Mouse (Mus musculus): ENCODE measurements around the gene Efna5. TPM values are rescaled to one million over a fixed set of nuclear protein-coding genes. Genes with fewer than 3 reads are reported as not detected.

Gene Efna5
- polyA plus RNA-seq, 1 experiment from 2014 or later: 11.5 TPM

GRCm38 (mm10) chr17:62735943-62736342, 145.2 kb downstream of the Efna5 start:
- H3K4me2 ChIP-seq (ENCODE audit: low read depth, low read length): peak overlapping the region; percentile 22; the same call in 1 of the 2 replicates
- no peak overlapping the region for H3K9ac ChIP-seq (ENCODE audit: low read length)
- no peak overlapping the region for H3K4me3 ChIP-seq (ENCODE audit: low read length)
- peaks cover 5% of the 10 kb centered on the region; the same call in 1 of the 2 replicates for H3K4me1 ChIP-seq (replicated peaks; ENCODE audit: control insufficient read depth, insufficient read depth, low read length)
- H3K27ac ChIP-seq (ENCODE audit: low read length): no peak overlapping the region
- H3K9me3 ChIP-seq (ENCODE audit: control insufficient read depth, low read length): no peaks in the 10 kb centered on the region
- 16% methylated on average over 11 of the region's 11 CpGs for WGBS
- no peaks in the 10 kb centered on the region for H3K27me3 ChIP-seq (ENCODE audit: control insufficient read depth, insufficient read depth, low read depth, low read length)
- H3K36me3 ChIP-seq (ENCODE audit: control insufficient read depth, insufficient read depth, low read length): no peaks in the 10 kb centered on the region
- ATAC-seq (ENCODE audit: low read depth): peak; percentile 57; the same call in 1 of the 2 replicates

- Histone ChIP-seq H3K4me2 (ENCODE audit: low read depth, low read length) (no peak overlapping the region), H3K9ac (ENCODE audit: low read length) (no peak overlapping the region), H3K27me3 (ENCODE audit: control insufficient read depth, insufficient read depth, low read depth, low read length) (no peaks in the 10 kb centered on the region), H3K4me3 (ENCODE audit: low read length) (no peak overlapping the region), H3K27ac (ENCODE audit: low read length) (no peak overlapping the region), H3K9me3 (ENCODE audit: control insufficient read depth, low read length) (no peaks in the 10 kb centered on the region), H3K4me1 (replicated peaks; ENCODE audit: control insufficient read depth, insufficient read depth, low read length) (peaks cover 5% of the 10 kb centered on the region; the same call in 1 of the 2 replicates), H3K36me3 (ENCODE audit: control insufficient read depth, insufficient read depth, low read length) (no peaks in the 10 kb centered on the region)
- no peak for ATAC-seq (ENCODE audit: low read depth)
- 30% methylated on average over 10 of the region's 10 CpGs for WGBS
These were observed 146.2 kb downstream of the Efna5 start for GRCm38 (mm10) chr17:62734901-62735300.

- Histone ChIP-seq H3K9ac (ENCODE audit: low read length) (no peak overlapping the region), H3K36me3 (ENCODE audit: control insufficient read depth, insufficient read depth, low read length) (no peaks in the 10 kb centered on the region), H3K27ac (ENCODE audit: low read length) (no peak overlapping the region), H3K4me3 (ENCODE audit: low read length) (no peak overlapping the region), H3K4me1 (replicated peaks; ENCODE audit: control insufficient read depth, insufficient read depth, low read length) (peaks cover 5% of the 10 kb centered on the region; the same call in 1 of the 2 replicates), H3K9me3 (ENCODE audit: control insufficient read depth, low read length) (no peaks in the 10 kb centered on the region), H3K4me2 (ENCODE audit: low read depth, low read length) (no peak overlapping the region), H3K27me3 (ENCODE audit: control insufficient read depth, insufficient read depth, low read depth, low read length) (no peaks in the 10 kb centered on the region)
- ATAC-seq (ENCODE audit: low read depth): peak; percentile 56; the same call in 1 of the 2 replicates
- WGBS: 45% methylated on average over 4 of the region's 4 CpGs
These were observed 147.1 kb downstream of the Efna5 start for GRCm38 (mm10) chr17:62734067-62734466.

- H3K27me3 ChIP-seq (ENCODE audit: control insufficient read depth, insufficient read depth, low read depth, low read length): no peaks in the 10 kb centered on the region
- H3K9me3 ChIP-seq (ENCODE audit: control insufficient read depth, low read length): no peaks in the 10 kb centered on the region
- H3K4me1 ChIP-seq (replicated peaks; ENCODE audit: control insufficient read depth, insufficient read depth, low read length): no peaks in the 10 kb centered on the region; the same call in 1 of the 2 replicates
- H3K4me2 ChIP-seq (ENCODE audit: low read depth, low read length): no peak overlapping the region
- WGBS: 65% methylated on average over 10 of the region's 10 CpGs
- ATAC-seq (ENCODE audit: low read depth): no peak
- H3K27ac ChIP-seq (ENCODE audit: low read length): no peak overlapping the region
- no peak overlapping the region for H3K4me3 ChIP-seq (ENCODE audit: low read length)
- H3K36me3 ChIP-seq (ENCODE audit: control insufficient read depth, insufficient read depth, low read length): no peaks in the 10 kb centered on the region
- H3K9ac ChIP-seq (ENCODE audit: low read length): no peak overlapping the region
These were observed 151.2 kb downstream of the Efna5 start for GRCm38 (mm10) chr17:62729754-62730470.

GRCm38 (mm10) chr17:62728142-62728917, 152.8 kb downstream of the Efna5 start:
- ATAC-seq (ENCODE audit: low read depth): no peak
- 82% methylated on average over 10 of the region's 10 CpGs for WGBS
- H3K4me3 ChIP-seq (ENCODE audit: low read length): no peak overlapping the region

GRCm38 (mm10) chr17:62726102-62726501, 155.0 kb downstream of the Efna5 start:
- ATAC-seq (ENCODE audit: low read depth): no peak
- no peak overlapping the region for H3K4me2 ChIP-seq (ENCODE audit: low read depth, low read length)
- no peak overlapping the region for H3K4me3 ChIP-seq (ENCODE audit: low read length)
- WGBS: 65% methylated on average over 5 of the region's 5 CpGs
- H3K4me1 ChIP-seq (replicated peaks; ENCODE audit: control insufficient read depth, insufficient read depth, low read length): no peaks in the 10 kb centered on the region
- no peaks in the 10 kb centered on the region for H3K36me3 ChIP-seq (ENCODE audit: control insufficient read depth, insufficient read depth, low read length)
- H3K9ac ChIP-seq (ENCODE audit: low read length): no peak overlapping the region
- no peak overlapping the region for H3K27ac ChIP-seq (ENCODE audit: low read length)
- H3K27me3 ChIP-seq (ENCODE audit: control insufficient read depth, insufficient read depth, low read depth, low read length): no peaks in the 10 kb centered on the region
- no peaks in the 10 kb centered on the region for H3K9me3 ChIP-seq (ENCODE audit: control insufficient read depth, low read length)

More at GRCm38 (mm10) chr17:62728142-62728917, 152.8 kb downstream of the Efna5 start:
- H3K9me3 ChIP-seq (ENCODE audit: control insufficient read depth, low read length): no peaks in the 10 kb centered on the region
- no peaks in the 10 kb centered on the region for H3K27me3 ChIP-seq (ENCODE audit: control insufficient read depth, insufficient read depth, low read depth, low read length)
- H3K36me3 ChIP-seq (ENCODE audit: control insufficient read depth, insufficient read depth, low read length): no peaks in the 10 kb centered on the region
- H3K4me2 ChIP-seq (ENCODE audit: low read depth, low read length): no peak overlapping the region
- no peak overlapping the region for H3K27ac ChIP-seq (ENCODE audit: low read length)
- H3K4me1 ChIP-seq (replicated peaks; ENCODE audit: control insufficient read depth, insufficient read depth, low read length): no peaks in the 10 kb centered on the region
- no peak overlapping the region for H3K9ac ChIP-seq (ENCODE audit: low read length)

- H3K4me2 ChIP-seq (ENCODE audit: low read depth, low read length): no peak overlapping the region
- no peak overlapping the region for H3K4me3 ChIP-seq (ENCODE audit: low read length)
- H3K9ac ChIP-seq (ENCODE audit: low read length): no peak overlapping the region
- H3K27ac ChIP-seq (ENCODE audit: low read length): no peak overlapping the region
- no peaks in the 10 kb centered on the region for H3K9me3 ChIP-seq (ENCODE audit: control insufficient read depth, low read length)
- no peaks in the 10 kb centered on the region for H3K4me1 ChIP-seq (replicated peaks; ENCODE audit: control insufficient read depth, insufficient read depth, low read length)
- WGBS: 59% methylated on average over 5 of the region's 5 CpGs
- no peaks in the 10 kb centered on the region for H3K27me3 ChIP-seq (ENCODE audit: control insufficient read depth, insufficient read depth, low read depth, low read length)
- ATAC-seq (ENCODE audit: low read depth): no peak
- no peaks in the 10 kb centered on the region for H3K36me3 ChIP-seq (ENCODE audit: control insufficient read depth, insufficient read depth, low read length)
These were observed 158.2 kb downstream of the Efna5 start for GRCm38 (mm10) chr17:62722962-62723361.

- Histone ChIP-seq H3K9ac (ENCODE audit: low read length) (no peak overlapping the region), H3K4me2 (ENCODE audit: low read depth, low read length) (no peak overlapping the region), H3K27me3 (ENCODE audit: control insufficient read depth, insufficient read depth, low read depth, low read length) (no peaks in the 10 kb centered on the region), H3K4me1 (replicated peaks; ENCODE audit: control insufficient read depth, insufficient read depth, low read length) (no peaks in the 10 kb centered on the region), H3K27ac (ENCODE audit: low read length) (no peak overlapping the region), H3K4me3 (ENCODE audit: low read length) (no peak overlapping the region), H3K36me3 (ENCODE audit: control insufficient read depth, insufficient read depth, low read length) (no peaks in the 10 kb centered on the region), H3K9me3 (ENCODE audit: control insufficient read depth, low read length) (no peaks in the 10 kb centered on the region)
- no peak for ATAC-seq (ENCODE audit: low read depth)
- 90% methylated on average over 3 of the region's 3 CpGs for WGBS
These were observed 159.5 kb downstream of the Efna5 start for GRCm38 (mm10) chr17:62721595-62721994.

- H3K9me3 ChIP-seq (ENCODE audit: control insufficient read depth, low read length): no peaks in the 10 kb centered on the region
- peak; percentile 72 for ATAC-seq (ENCODE audit: low read depth)
- no peaks in the 10 kb centered on the region for H3K27me3 ChIP-seq (ENCODE audit: control insufficient read depth, insufficient read depth, low read depth, low read length)
- no peaks in the 10 kb centered on the region for H3K36me3 ChIP-seq (ENCODE audit: control insufficient read depth, insufficient read depth, low read length)
- no peak overlapping the region for H3K4me2 ChIP-seq (ENCODE audit: low read depth, low read length)
- 47% methylated on average over 20 of the region's 20 CpGs for WGBS
- H3K4me3 ChIP-seq (ENCODE audit: low read length): no peak overlapping the region
- H3K9ac ChIP-seq (ENCODE audit: low read length): no peak overlapping the region
- no peaks in the 10 kb centered on the region for H3K4me1 ChIP-seq (replicated peaks; ENCODE audit: control insufficient read depth, insufficient read depth, low read length)
- no peak overlapping the region for H3K27ac ChIP-seq (ENCODE audit: low read length)
These were observed 160.2 kb downstream of the Efna5 start for GRCm38 (mm10) chr17:62720740-62721450.
